Mouse (Mus musculus) small intestine, adult 2 months (tissue): ENCODE measurements around the gene Set. TPM values are rescaled to one million over a fixed set of nuclear protein-coding genes. Genes with fewer than 3 reads are reported as not detected.

Source experiments
- H3K27ac ChIP-seq: fragments of 200-500 bp; 2 replicates; pipeline ENCODE4 v1.5.1; 2012; ENCODE audit warnings: low read depth, low read length, control low read depth, inconsistent platforms; ENCODE audit not compliant: insufficient read depth
- H3K27me3 ChIP-seq: fragments of 200-500 bp; 2 replicates; pipeline ENCODE4 v1.6.1; 2012; ENCODE audit warnings: mild to moderate bottlenecking, moderate library complexity, low read length, inconsistent platforms; ENCODE audit not compliant: control insufficient read depth, insufficient read depth
- H3K36me3 ChIP-seq: fragments of 200-500 bp; 2 replicates; pipeline ENCODE4 v1.6.1; 2012; ENCODE audit warnings: mild to moderate bottlenecking, low read length, control low read depth, inconsistent platforms; ENCODE audit not compliant: control insufficient read depth, insufficient read depth
- H3K4me1 ChIP-seq: fragments of 200-500 bp; 2 replicates; pipeline ENCODE4 v1.6.1; 2012; ENCODE audit warnings: low read length, inconsistent platforms, mixed read lengths; ENCODE audit not compliant: control insufficient read depth, insufficient read depth, insufficient read length
- H3K4me3 ChIP-seq: fragments of 200-500 bp; 2 replicates; pipeline ENCODE4 v1.5.1; 2012; ENCODE audit warnings: low read depth, mild to moderate bottlenecking, control low read depth, inconsistent platforms, low read length, moderate library complexity
- CTCF ChIP-seq: fragments of 200-500 bp; IDR thresholded peaks from 2 replicates; pipeline ENCODE4 v1.5.1; 2012; ENCODE audit warnings: low read depth, mild to moderate bottlenecking, control low read depth, inconsistent platforms, low read length, moderate library complexity, mixed read lengths; ENCODE audit not compliant: insufficient replicate concordance, insufficient read length; ENCODE audit errors: extremely low read depth
- POLR2A ChIP-seq: fragments of 200-500 bp; IDR thresholded peaks from 2 replicates; pipeline ENCODE4 v1.6.1; 2012; ENCODE audit warnings: low read depth, mild to moderate bottlenecking, control low read depth, inconsistent platforms, low read length, moderate library complexity
- WGBS: fragments of 180-500 bp; shearing (Covaris S2); methylation state at CpG from one replicate; pipeline ENCODE4 v1.1.7; 2018; 5-methylcytosine and 5-hydroxymethylcytosine counted together
- polyA plus RNA-seq: library from polyadenylated mRNA; depleted of rRNA; stranded (reverse); fragments of >200 nt; gene quantifications from 2 replicates; pipeline ENCODE4 v1.2.3, GENCODE M21; 2012; rRNA removed

The Set gene
- polyA plus RNA-seq, 1 experiment, result 40.4 TPM

GRCm38 (mm10) chr2:30107646-30108045, 50.5 kb downstream of the Set start:
- Histone ChIP-seq H3K27me3 (no peaks in the 10 kb centered on the region), H3K27ac (no peak overlapping the region), H3K4me3 (no peak overlapping the region), H3K4me1 (peaks cover 15% of the 10 kb centered on the region), H3K36me3 (peaks cover 29% of the 10 kb centered on the region)
- WGBS, result 89% methylated on average over 5 of the region's 5 CpGs
- no peak for TF ChIP-seq CTCF
- no peak for TF ChIP-seq POLR2A

- H3K27ac ChIP-seq, result no peak overlapping the region
- TF ChIP-seq POLR2A (no peak), CTCF (no peak)
- H3K4me1 ChIP-seq, result peaks cover 15% of the 10 kb centered on the region
- H3K36me3 ChIP-seq, result peaks cover 25% of the 10 kb centered on the region
- 67% methylated on average over 4 of the region's 4 CpGs for WGBS
- no peak overlapping the region for H3K4me3 ChIP-seq
- no peaks in the 10 kb centered on the region for H3K27me3 ChIP-seq
Observed at GRCm38 (mm10) chr2:30108260-30108659, 51.1 kb downstream of the Set start.

- WGBS, result 94% methylated on average over 2 of the region's 2 CpGs
- TF ChIP-seq POLR2A (no peak), CTCF (no peak)
- Histone ChIP-seq H3K4me3 (no peak overlapping the region), H3K4me1 (peaks cover 15% of the 10 kb centered on the region), H3K27me3 (no peaks in the 10 kb centered on the region), H3K27ac (no peak overlapping the region), H3K36me3 (peaks cover 23% of the 10 kb centered on the region)
Observed at GRCm38 (mm10) chr2:30111500-30111899, 54.3 kb downstream of the Set start.

GRCm38 (mm10) chr2:30112564-30112963, 55.4 kb downstream of the Set start:
- peaks cover 13% of the 10 kb centered on the region for H3K4me1 ChIP-seq
- 82% methylated on average over 5 of the region's 5 CpGs for WGBS
- no peak overlapping the region for H3K27ac ChIP-seq
- no peak overlapping the region for H3K4me3 ChIP-seq
- no peak for TF ChIP-seq POLR2A
- TF ChIP-seq CTCF, result no peak
- H3K36me3 ChIP-seq, result peaks cover 20% of the 10 kb centered on the region
- no peaks in the 10 kb centered on the region for H3K27me3 ChIP-seq

GRCm38 (mm10) chr2:30119641-30120051, 62.5 kb downstream of the Set start:
- Histone ChIP-seq H3K36me3 (no peaks in the 10 kb centered on the region), H3K4me1 (peaks cover 5% of the 10 kb centered on the region; the same call in 1 of the 2 replicates), H3K27me3 (no peaks in the 10 kb centered on the region), H3K27ac (no peak overlapping the region), H3K4me3 (no peak overlapping the region)
- TF ChIP-seq CTCF, result no peak
- no peak for TF ChIP-seq POLR2A
- WGBS, result 70% methylated on average over 6 of the region's 6 CpGs

- no peak overlapping the region for H3K4me3 ChIP-seq
- no peaks in the 10 kb centered on the region for H3K27me3 ChIP-seq
- 41% methylated on average over 4 of the region's 4 CpGs for WGBS
- no peaks in the 10 kb centered on the region for H3K36me3 ChIP-seq
- peaks cover 5% of the 10 kb centered on the region; the same call in 1 of the 2 replicates for H3K4me1 ChIP-seq
- TF ChIP-seq CTCF, result no peak
- no peak for TF ChIP-seq POLR2A
- no peak overlapping the region for H3K27ac ChIP-seq
Observed at GRCm38 (mm10) chr2:30120269-30120668, 63.1 kb downstream of the Set start.

Other genes starting within 250 kb of the Set start
- 18.6 and 42.3 TPM in 2 replicates for gene Urm1, start 237.3 kb upstream of the Set start, polyA plus RNA-seq
- 3.5 and 5.9 TPM in 2 replicates for gene Cercam, start 188.2 kb upstream of the Set start, polyA plus RNA-seq
- gene Odf2, start 168.2 kb upstream of the Set start, polyA plus RNA-seq, result 8.2 and 14.0 TPM in 2 replicates
- gene Gle1, start 122.0 kb upstream of the Set start, polyA plus RNA-seq, result 4.4 and 7.4 TPM in 2 replicates
- gene Sptan1, start 91.8 kb upstream of the Set start, polyA plus RNA-seq, result 101 and 221 TPM in 2 replicates
- gene Wdr34, start 8.5 kb upstream of the Set start, polyA plus RNA-seq, result 7.5 and 8.3 TPM in 2 replicates
- 4.9 and 7.8 TPM in 2 replicates for gene Pkn3, start 20.3 kb downstream of the Set start, polyA plus RNA-seq
- gene Zdhhc12, start 36.3 kb downstream of the Set start, polyA plus RNA-seq, result 81.4 and 175 TPM in 2 replicates
- gene Zer1, start 67.2 kb downstream of the Set start, polyA plus RNA-seq, result 21.1 and 39.1 TPM in 2 replicates
- 48.5 and 85.7 TPM in 2 replicates for gene Tbc1d13, start 76.4 kb downstream of the Set start, polyA plus RNA-seq
- 109 and 147 TPM in 2 replicates for gene Endog, start 114.1 kb downstream of the Set start, polyA plus RNA-seq
- 10.9 and 16.8 TPM in 2 replicates for gene Spout1, start 121.1 kb downstream of the Set start, polyA plus RNA-seq
- gene Kyat1, start 148.5 kb downstream of the Set start, polyA plus RNA-seq, result 14.9 and 77.0 TPM in 2 replicates
- 17.9 and 27.4 TPM in 2 replicates for gene Lrrc8a, start 180.3 kb downstream of the Set start, polyA plus RNA-seq
- 3.1 and 6.1 TPM in 2 replicates for gene Gm28035, start 183.2 kb downstream of the Set start, polyA plus RNA-seq
- gene Phyhd1, start 208.8 kb downstream of the Set start, polyA plus RNA-seq, result 2.4 and 3.8 TPM in 2 replicates
- not detected in 2 replicates for gene Gm28038, start 223.7 kb downstream of the Set start, polyA plus RNA-seq
- gene Dolk, start 229.0 kb downstream of the Set start, polyA plus RNA-seq, result 14.1 and 14.8 TPM in 2 replicates
- 12.7 and 21.4 TPM in 2 replicates for gene Nup188, start 229.0 kb downstream of the Set start, polyA plus RNA-seq